In genomic region chr13:37440593-37441307, GRCm38 (mm10) we compare ENCODE assay signal across 9 mouse cellular contexts.
DNase-seq lines count a peak whose midpoint lies in the region; ATAC-seq lines count a peak whose summit lies in the region.
"Had no signal": no experiment of that assay in that cellular context is flagged by ENCODE, and none has a peak within 500 bp of the region (broad histone marks: within the 10 kb centered on the region; RNA-seq: fewer than 3 reads in every experiment).

No protein-coding gene starts in this region.

- DNase-seq in frontal cortex, postnatal 25 days (ENCODE audit: low spot score in 2 of 2): no peak
- DNase-seq in thymus, postnatal 14 days: peak; percentile 16
- DNase-seq in thymus, adult 18-20 months: no peak
- no peak for DNase-seq in gastrocnemius, postnatal 4 days (ENCODE audit: low spot score in 2 of 2)
- DNase-seq in c-Kit-positive CD71-positive TER-119-positive erythroid progenitor cells, embryonic 14.5 days (ENCODE audit: low spot score): no peak

- peaks cover 11% of the 10 kb centered on the region for H3K27me3 ChIP-seq in stomach, embryonic 16.5 days (ENCODE audit: control insufficient read depth, insufficient read depth, low read length)

- no peaks in the 10 kb centered on the region for H3K36me3 ChIP-seq in stomach, embryonic 16.5 days (ENCODE audit: control insufficient read depth, insufficient read depth, low read length)
- H3K36me3 ChIP-seq: midbrain, embryonic 13.5 days had no signal

- ATAC-seq in frontal cortex, adult (ENCODE audit: low TSS enrichment): peak; percentile 31; the same call in 1 of the 2 replicates
- ATAC-seq in hematopoietic stem cell, adult 5-6 weeks (replicated peaks in 1 of 2; ENCODE audit: insufficient read depth in 1 of 2, low FRiP score in 2 of 2, low TSS enrichment in 1 of 2, low read depth in 1 of 2, poor library complexity in 2 of 2, severe bottlenecking in 2 of 2): peak; percentile 61 to 62
- ATAC-seq in stomach, embryonic 16.5 days (ENCODE audit: insufficient read depth, low FRiP score): peak; percentile 40; the same call in 1 of the 2 replicates
- ATAC-seq: midbrain, embryonic 13.5 days had no signal

- H3K4me1 ChIP-seq in stomach, embryonic 16.5 days (ENCODE audit: control insufficient read depth, insufficient read depth, low read length): peaks cover 12% of the 10 kb centered on the region

- no peak overlapping the region for H3K4me3 ChIP-seq in stomach, embryonic 16.5 days (replicated peaks; ENCODE audit: low read length)
- H3K4me3 ChIP-seq: midbrain, embryonic 13.5 days had no signal

- H3K4me2 ChIP-seq in stomach, embryonic 16.5 days (ENCODE audit: low read depth, low read length): no peak overlapping the region
- H3K4me2 ChIP-seq: midbrain, embryonic 13.5 days had no signal

- H3K27ac ChIP-seq in stomach, embryonic 16.5 days (ENCODE audit: low read length): peak overlapping the region; percentile 23; the same call in 1 of the 2 replicates
- H3K27ac ChIP-seq: midbrain, embryonic 13.5 days had no signal

- peak overlapping the region; percentile 50 for H3K9ac ChIP-seq in stomach, embryonic 16.5 days (ENCODE audit: low read length)
- H3K9ac ChIP-seq: midbrain, embryonic 13.5 days had no signal

- H3K9me3 ChIP-seq in stomach, embryonic 16.5 days (replicated peaks; ENCODE audit: control insufficient read depth, low read length): no peaks in the 10 kb centered on the region
- H3K9me3 ChIP-seq: midbrain, embryonic 13.5 days had no signal

- 47% methylated on average over 11 of the region's 11 CpGs for WGBS in stomach, embryonic 16.5 days
